Mouse (Mus musculus) brown adipose tissue, adult 24 weeks (tissue): ENCODE measurements around the gene Tmem117. TPM values are rescaled to one million over a fixed set of nuclear protein-coding genes. Genes with fewer than 3 reads are reported as not detected.

ENCODE experiments used
- H3K27ac ChIP-seq: fragments of 200-500 bp; replicated peaks from 2 replicates; pipeline ENCODE4 v1.5.1; 2012; ENCODE audit warnings: low read depth, mild to moderate bottlenecking, low read length
- H3K4me1 ChIP-seq: fragments of 200-500 bp; 2 replicates; pipeline ENCODE4 v1.6.1; 2012; ENCODE audit warnings: low read length, mixed read lengths; ENCODE audit not compliant: control insufficient read depth, insufficient read depth, insufficient read length
- H3K4me3 ChIP-seq: fragments of 200-500 bp; 2 replicates; pipeline ENCODE4 v1.5.1; 2012; ENCODE audit warnings: low read depth, mild to moderate bottlenecking, low read length, moderate library complexity; ENCODE audit not compliant: insufficient read depth
- polyA plus RNA-seq: library from polyadenylated mRNA; stranded (reverse); fragments of >200 nt; gene quantifications from 2 replicates; pipeline ENCODE4 v1.2.4, GENCODE M21; 2012; ENCODE audit not compliant: missing spikeins, insufficient read depth, insufficient read length

Gene Tmem117
- not detected in 2 replicates for polyA plus RNA-seq

DNA sequence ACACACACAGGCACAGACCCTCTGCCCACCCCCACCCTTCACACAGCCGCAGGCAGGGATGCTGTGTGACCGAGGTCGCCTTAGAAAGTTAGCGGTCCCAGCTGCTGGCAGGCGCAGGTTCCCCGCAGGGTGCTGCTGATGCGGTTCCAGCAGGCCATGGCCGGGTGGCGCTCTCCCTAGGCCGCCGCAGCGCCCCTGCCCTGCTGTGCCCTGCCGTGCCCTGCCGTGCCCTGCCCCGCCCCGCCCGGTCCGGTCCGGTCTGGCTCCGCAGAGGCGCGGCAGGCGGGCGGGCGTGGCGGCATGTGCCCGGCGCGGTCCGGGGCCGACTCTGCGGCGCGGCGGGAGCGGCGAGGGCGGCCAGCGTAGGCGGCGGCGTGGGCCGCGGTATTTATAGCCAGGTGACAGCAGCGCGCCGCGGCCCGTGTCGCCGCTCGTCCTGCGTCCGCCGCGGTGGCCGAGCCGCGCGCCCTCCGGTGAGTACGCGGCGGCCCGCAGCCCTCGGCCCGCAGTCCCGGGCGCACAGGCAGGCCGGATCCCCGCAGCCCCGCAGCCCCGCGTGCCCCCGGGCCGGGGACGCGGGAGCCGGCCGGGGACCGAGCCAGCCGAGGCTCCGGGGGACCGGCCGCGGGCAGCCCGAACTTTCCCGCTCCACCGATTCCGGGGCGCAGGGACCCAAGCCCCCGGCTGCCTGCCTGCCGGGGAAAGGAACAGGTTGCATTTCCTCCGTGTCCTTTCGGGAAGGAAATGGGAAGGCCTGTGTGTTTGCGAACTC lies at the start of gene Tmem117:
TSS of gene Tmem117 (plus strand) at position 403 of the 772 bp plus-strand sequence.
- Histone ChIP-seq H3K4me1 (no peaks in the 10 kb centered on the region), H3K27ac (no peak within 1 kb of the TSS), H3K4me3 (peak within 1 kb of the TSS; percentile 42)

DNA sequence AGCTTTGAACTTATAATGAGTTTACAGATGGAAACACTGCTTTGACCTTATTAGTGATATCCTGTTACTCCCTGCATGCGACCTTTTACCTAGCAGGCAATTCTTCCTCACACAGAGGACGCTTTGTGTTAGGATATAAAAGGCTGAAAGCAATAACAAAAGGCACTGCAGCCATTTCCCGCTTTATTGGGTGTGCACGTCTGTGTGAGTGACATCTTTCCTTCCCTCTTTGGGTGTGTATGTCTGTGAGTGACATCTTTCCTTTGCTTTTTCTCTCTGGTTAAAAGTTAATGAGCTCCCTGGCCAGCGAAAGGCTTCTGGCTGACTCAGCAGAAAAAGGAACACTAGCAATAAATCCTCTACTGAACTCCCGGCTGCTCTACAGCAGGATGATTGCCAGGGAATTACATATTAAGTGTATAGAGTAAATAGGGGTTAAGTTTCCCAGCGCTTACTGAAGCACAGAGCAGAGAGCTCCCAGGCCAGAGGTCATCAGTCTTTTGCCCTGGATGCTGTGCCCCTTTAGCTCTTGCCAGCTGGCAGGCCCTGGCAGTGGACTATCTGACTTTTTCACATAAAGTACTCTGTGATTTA lies 46.9 kb upstream of the Tmem117 start:
- Histone ChIP-seq H3K4me1 (0 out of 2 replicates have a peak, but pooled peaks cover 4% of the 10 kb centered on the region), H3K27ac (no peak overlapping the region; the same call in 1 of the 2 replicates), H3K4me3 (no peak overlapping the region)

GRCm38 (mm10) chr15:94583153-94583552 lies 45.9 kb upstream of the Tmem117 start:
- H3K27ac ChIP-seq = no peak overlapping the region
- H3K4me3 ChIP-seq = no peak overlapping the region
- H3K4me1 ChIP-seq = 0 out of 2 replicates have a peak, but pooled peaks cover 4% of the 10 kb centered on the region

GRCm38 (mm10) chr15:94584738-94585137 lies 44.3 kb upstream of the Tmem117 start:
- Histone ChIP-seq H3K4me3 (no peak overlapping the region), H3K4me1 (0 out of 2 replicates have a peak, but pooled peaks cover 4% of the 10 kb centered on the region), H3K27ac (no peak overlapping the region)

- no peaks in the 10 kb centered on the region for H3K4me1 ChIP-seq
- H3K4me3 ChIP-seq = peak overlapping the region; percentile 18; the same call in 1 of the 2 replicates
- H3K27ac ChIP-seq = no peak overlapping the region
These were observed 41.0 kb upstream of the Tmem117 start for GRCm38 (mm10) chr15:94587826-94588715.

DNA sequence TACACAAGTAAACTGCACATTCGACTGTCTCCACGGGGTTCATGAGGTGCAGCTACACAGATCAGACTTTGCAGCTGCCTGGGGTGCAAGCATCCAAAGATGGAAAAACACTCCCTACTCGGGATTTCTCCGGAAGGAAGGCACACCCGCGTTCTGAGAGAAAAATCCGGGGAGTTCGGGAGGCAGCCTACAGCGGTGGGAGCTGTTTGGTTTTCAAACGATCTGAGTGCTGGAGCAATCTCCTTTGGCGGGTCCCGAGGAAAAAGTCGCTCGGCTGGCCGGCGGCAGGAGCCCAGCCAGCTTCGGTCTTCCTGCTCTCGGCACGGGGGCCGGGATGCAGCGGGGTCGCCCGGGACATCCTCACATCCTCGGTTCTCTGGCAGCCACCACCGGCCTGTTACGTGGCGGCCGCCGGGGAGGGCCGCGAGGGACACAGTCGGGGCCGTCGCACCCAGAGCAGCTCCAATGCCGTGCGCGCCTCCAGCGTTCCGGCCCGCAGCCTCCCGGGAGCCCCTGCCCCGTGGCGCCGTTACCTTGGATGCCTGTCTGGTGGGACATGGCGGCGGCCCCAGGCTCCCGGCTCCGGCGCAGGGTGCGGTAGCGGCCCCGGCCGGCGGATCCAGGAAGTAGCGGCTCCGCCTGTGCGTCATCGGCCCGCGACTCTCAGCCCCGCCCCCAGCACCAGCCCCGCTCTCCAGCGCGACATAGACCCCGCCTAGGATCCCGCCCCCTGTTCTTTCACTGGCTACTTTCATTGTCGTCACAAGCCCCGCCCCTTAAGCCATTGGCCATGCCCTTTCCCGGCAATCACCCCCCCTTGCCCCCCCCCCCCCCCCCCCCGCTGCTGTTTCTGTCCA lies 39.6 kb upstream of the Tmem117 start, which contains the start of gene Twf1:
TSS of gene Twf1 (minus strand) at position 671 of the 857 bp plus-strand sequence.
- H3K27ac ChIP-seq = peak within 1 kb of the TSS; percentile 89
- no peaks in the 10 kb centered on the region for H3K4me1 ChIP-seq
- peak within 1 kb of the TSS; percentile 99 for H3K4me3 ChIP-seq

DNA sequence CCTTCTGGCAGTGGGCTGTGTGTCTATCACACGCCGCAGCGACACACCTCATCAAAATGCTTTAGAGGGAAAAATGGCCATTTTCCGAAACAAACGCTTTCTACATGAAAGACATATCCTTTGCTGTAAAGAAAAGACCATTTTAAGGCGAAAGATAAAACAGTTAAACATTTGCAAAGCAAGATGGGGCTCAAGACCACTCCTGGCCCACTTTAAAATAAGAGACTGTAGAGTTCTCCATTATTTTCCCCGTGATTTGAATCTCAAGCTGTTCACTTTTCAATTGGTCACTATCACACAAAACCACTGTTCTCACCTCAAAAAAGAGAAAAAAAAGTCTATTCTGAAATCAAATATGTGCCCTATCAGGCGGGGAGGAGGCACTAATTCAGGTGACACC lies 38.9 kb upstream of the Tmem117 start:
- no peak overlapping the region for H3K27ac ChIP-seq
- peak overlapping the region; percentile 54 for H3K4me3 ChIP-seq
- no peaks in the 10 kb centered on the region for H3K4me1 ChIP-seq

DNA sequence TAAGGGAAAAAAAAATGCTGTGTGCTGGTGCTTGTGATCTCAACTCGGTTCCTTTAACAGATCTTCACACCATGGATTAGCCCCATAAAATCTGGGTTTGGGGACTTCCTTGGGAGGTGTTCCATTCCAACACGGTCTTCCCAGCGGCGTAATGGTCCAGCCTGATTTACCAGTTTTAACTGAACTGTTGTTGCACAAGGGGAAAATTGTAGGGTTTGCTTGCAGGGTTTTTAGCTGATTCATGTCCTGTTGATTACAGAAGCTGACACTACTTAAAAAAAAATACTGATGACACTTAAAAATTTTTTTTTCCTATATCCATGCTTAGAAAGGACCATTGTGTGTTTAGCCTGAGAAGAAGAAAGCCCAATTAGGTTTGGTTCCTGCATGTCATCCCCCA lies 37.7 kb upstream of the Tmem117 start:
- H3K4me3 ChIP-seq = no peak overlapping the region
- H3K4me1 ChIP-seq = no peaks in the 10 kb centered on the region
- H3K27ac ChIP-seq = peak overlapping the region; percentile 43; the same call in 1 of the 2 replicates

GRCm38 (mm10) chr15:94593586-94593985 lies 35.4 kb upstream of the Tmem117 start:
- Histone ChIP-seq H3K4me1 (no peaks in the 10 kb centered on the region), H3K27ac (no peak overlapping the region), H3K4me3 (no peak overlapping the region)

DNA sequence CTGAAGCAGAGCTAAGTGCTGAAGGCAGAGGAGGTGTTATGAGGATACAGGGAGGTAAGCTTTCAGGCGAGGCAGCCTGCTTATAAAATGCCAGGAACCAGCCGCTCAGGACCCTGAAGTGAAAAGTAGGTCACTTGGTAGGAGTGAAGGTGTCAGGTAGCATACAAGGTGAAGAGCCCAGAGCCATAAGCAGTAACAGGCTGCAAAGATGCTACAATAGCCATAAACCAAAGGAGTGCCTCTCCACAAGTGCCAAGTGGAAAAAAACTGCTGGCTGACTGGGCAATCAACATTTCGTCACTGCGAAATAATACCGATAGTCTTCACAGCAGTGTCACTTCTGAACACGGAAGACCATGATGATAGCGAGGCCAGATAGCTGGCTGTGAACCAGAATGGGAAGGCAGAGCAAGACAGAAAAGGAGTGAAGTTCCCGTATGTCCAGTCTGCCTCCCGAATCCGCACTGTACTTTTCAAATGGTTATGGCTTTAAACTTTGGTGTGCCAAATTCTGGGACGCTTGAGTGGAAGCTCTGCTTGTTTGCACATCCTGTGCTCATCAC lies 28.8 kb upstream of the Tmem117 start:
- Histone ChIP-seq H3K4me3 (no peak overlapping the region), H3K4me1 (no peaks in the 10 kb centered on the region), H3K27ac (no peak overlapping the region)

- H3K4me1 ChIP-seq = no peaks in the 10 kb centered on the region
- no peak overlapping the region for H3K27ac ChIP-seq
- H3K4me3 ChIP-seq = no peak overlapping the region
These were observed 27.7 kb upstream of the Tmem117 start for GRCm38 (mm10) chr15:94601339-94601738.

- H3K27ac ChIP-seq = no peak overlapping the region
- H3K4me1 ChIP-seq = no peaks in the 10 kb centered on the region
- H3K4me3 ChIP-seq = no peak overlapping the region
These were observed 26.6 kb upstream of the Tmem117 start for GRCm38 (mm10) chr15:94602441-94602840.

DNA sequence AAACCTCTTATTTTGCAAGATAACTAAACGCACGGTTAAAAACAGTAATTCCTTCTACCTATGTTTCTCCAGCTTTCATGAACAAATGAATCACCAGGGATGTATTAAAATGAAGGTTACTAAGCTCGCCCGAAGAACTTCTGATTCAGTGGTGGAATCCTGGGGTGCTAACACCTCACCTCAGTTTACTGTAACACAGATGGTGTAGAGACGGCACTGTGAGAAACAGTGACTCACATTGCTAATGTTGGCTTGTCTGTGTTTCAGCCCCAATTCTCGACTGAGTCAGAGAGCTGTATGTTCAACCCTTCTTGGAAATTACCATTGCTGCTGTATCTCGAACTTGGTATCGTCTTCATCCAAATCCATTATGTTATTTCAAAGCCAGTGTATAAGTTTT lies 21.3 kb upstream of the Tmem117 start:
- Histone ChIP-seq H3K4me1 (no peaks in the 10 kb centered on the region), H3K27ac (no peak overlapping the region), H3K4me3 (no peak overlapping the region)

DNA sequence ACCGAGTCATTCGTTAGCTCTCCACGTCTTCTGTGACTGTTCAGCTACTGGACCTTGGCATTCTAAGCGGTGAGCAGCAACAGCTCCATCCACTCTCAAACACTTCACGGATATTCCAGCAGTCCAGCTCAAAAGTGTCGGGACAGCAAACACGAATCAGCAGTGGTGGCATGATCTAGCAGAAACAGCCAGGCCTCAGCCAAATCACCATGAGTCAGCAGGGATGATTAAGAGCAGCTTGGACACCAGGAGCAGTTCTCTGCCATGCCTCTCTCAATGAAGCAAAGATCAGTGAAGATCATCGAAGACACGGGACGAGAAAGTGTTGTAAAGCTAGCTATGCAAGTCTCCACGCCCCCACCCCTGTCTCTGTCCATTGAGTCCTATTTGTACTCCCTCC lies 13.0 kb upstream of the Tmem117 start:
- Histone ChIP-seq H3K27ac (no peak overlapping the region), H3K4me3 (no peak overlapping the region), H3K4me1 (no peaks in the 10 kb centered on the region)
